Mouse (Mus musculus): ENCODE measurements around the gene Apba1. TPM values are rescaled to one million over a fixed set of nuclear protein-coding genes. Genes with fewer than 3 reads are reported as not detected.

Gene Apba1
- polyA plus RNA-seq, 1 experiment from 2014 or later = 6.0 TPM

GRCm38 (mm10) chr19:23892633-23893032 lies 133.9 kb downstream of the Apba1 start:
- Histone ChIP-seq H3K27ac (no peak overlapping the region), H3K27me3 (peaks cover 44% of the 10 kb centered on the region), H3K9me3 (replicated peaks) (no peaks in the 10 kb centered on the region), H3K4me3 (peak overlapping the region; percentile 40), H3K9ac (peak overlapping the region; percentile 43), H3K4me2 (replicated peaks) (peak overlapping the region; percentile 60), H3K4me1 (peaks cover 14% of the 10 kb centered on the region), H3K36me3 (no peaks in the 10 kb centered on the region)
- peak; percentile 9; the same call in 1 of the 2 replicates for ATAC-seq (ENCODE audit: low FRiP score)
- WGBS = 24% methylated on average over 37 of the region's 37 CpGs

GRCm38 (mm10) chr19:23893093-23893889 lies 134.6 kb downstream of the Apba1 start:
- Histone ChIP-seq H3K36me3 (no peaks in the 10 kb centered on the region), H3K4me1 (peaks cover 15% of the 10 kb centered on the region), H3K9ac (peak overlapping the region; percentile 43), H3K9me3 (replicated peaks) (no peaks in the 10 kb centered on the region), H3K27me3 (peaks cover 44% of the 10 kb centered on the region), H3K4me3 (peak overlapping the region; percentile 40), H3K27ac (no peak overlapping the region), H3K4me2 (replicated peaks) (peak overlapping the region; percentile 60)
- ATAC-seq (ENCODE audit: low FRiP score) = peak; percentile 77
- WGBS = 15% methylated on average over 110 of the region's 110 CpGs

- Histone ChIP-seq H3K4me3 (peak overlapping the region; percentile 40; the same call in 1 of the 2 replicates), H3K4me1 (peaks cover 21% of the 10 kb centered on the region), H3K27me3 (peaks cover 44% of the 10 kb centered on the region), H3K9ac (no peak overlapping the region), H3K36me3 (no peaks in the 10 kb centered on the region), H3K4me2 (replicated peaks) (no peak overlapping the region), H3K9me3 (replicated peaks) (no peaks in the 10 kb centered on the region), H3K27ac (no peak overlapping the region)
- 72% methylated on average over 9 of the region's 9 CpGs for WGBS
- ATAC-seq (ENCODE audit: low FRiP score) = no peak
These were observed 135.3 kb downstream of the Apba1 start for GRCm38 (mm10) chr19:23893946-23894345.

- no peak overlapping the region for H3K9ac ChIP-seq
- H3K4me1 ChIP-seq = peaks cover 21% of the 10 kb centered on the region
- no peak for ATAC-seq (ENCODE audit: low FRiP score)
- 53% methylated on average over 3 of the region's 3 CpGs for WGBS
- no peaks in the 10 kb centered on the region for H3K36me3 ChIP-seq
- H3K9me3 ChIP-seq (replicated peaks) = no peaks in the 10 kb centered on the region
- H3K4me2 ChIP-seq (replicated peaks) = no peak overlapping the region
- no peak overlapping the region for H3K4me3 ChIP-seq
- peaks cover 47% of the 10 kb centered on the region for H3K27me3 ChIP-seq
- H3K27ac ChIP-seq = no peak overlapping the region
These were observed 136.1 kb downstream of the Apba1 start for GRCm38 (mm10) chr19:23894822-23895221.

- no peak overlapping the region for H3K27ac ChIP-seq
- no peak overlapping the region for H3K9ac ChIP-seq
- 65% methylated on average over 8 of the region's 8 CpGs for WGBS
- no peak for ATAC-seq (ENCODE audit: low FRiP score)
- H3K36me3 ChIP-seq = no peaks in the 10 kb centered on the region
- no peak overlapping the region for H3K4me2 ChIP-seq (replicated peaks)
- no peaks in the 10 kb centered on the region for H3K9me3 ChIP-seq (replicated peaks)
- peaks cover 34% of the 10 kb centered on the region for H3K27me3 ChIP-seq
- peaks cover 26% of the 10 kb centered on the region for H3K4me1 ChIP-seq
- no peak overlapping the region for H3K4me3 ChIP-seq
These were observed 138.2 kb downstream of the Apba1 start for GRCm38 (mm10) chr19:23896915-23897314.

GRCm38 (mm10) chr19:23898501-23898900 lies 139.8 kb downstream of the Apba1 start:
- H3K27me3 ChIP-seq = peaks cover 18% of the 10 kb centered on the region
- no peak overlapping the region for H3K9ac ChIP-seq
- 38% methylated on average over 11 of the region's 11 CpGs for WGBS
- no peaks in the 10 kb centered on the region for H3K9me3 ChIP-seq (replicated peaks)
- no peak overlapping the region for H3K4me2 ChIP-seq (replicated peaks)
- H3K4me1 ChIP-seq = peaks cover 17% of the 10 kb centered on the region
- ATAC-seq (ENCODE audit: low FRiP score) = no peak
- H3K36me3 ChIP-seq = no peaks in the 10 kb centered on the region
- no peak overlapping the region for H3K27ac ChIP-seq
- no peak overlapping the region for H3K4me3 ChIP-seq

- Histone ChIP-seq H3K4me3 (no peak overlapping the region), H3K36me3 (no peaks in the 10 kb centered on the region), H3K9me3 (replicated peaks) (no peaks in the 10 kb centered on the region), H3K27ac (no peak overlapping the region), H3K9ac (no peak overlapping the region), H3K27me3 (peaks cover 5% of the 10 kb centered on the region; the same call in 1 of the 2 replicates), H3K4me1 (peaks cover 32% of the 10 kb centered on the region), H3K4me2 (replicated peaks) (no peak overlapping the region)
- 68% methylated on average over 3 of the region's 3 CpGs for whole genome bisulfite sequencing
- ATAC-seq (ENCODE audit: low FRiP score) = no peak
These were observed 142.5 kb downstream of the Apba1 start for GRCm38 (mm10) chr19:23901177-23901576.

GRCm38 (mm10) chr19:23901768-23902167 lies 143.1 kb downstream of the Apba1 start:
- WGBS = 96% methylated on average over 4 of the region's 4 CpGs
- Histone ChIP-seq H3K4me2 (replicated peaks) (no peak overlapping the region), H3K27ac (no peak overlapping the region), H3K9ac (no peak overlapping the region), H3K9me3 (replicated peaks) (no peaks in the 10 kb centered on the region), H3K27me3 (peaks cover 5% of the 10 kb centered on the region; the same call in 1 of the 2 replicates), H3K4me3 (no peak overlapping the region), H3K36me3 (no peaks in the 10 kb centered on the region), H3K4me1 (peaks cover 31% of the 10 kb centered on the region)
- ATAC-seq (ENCODE audit: low FRiP score) = no peak

- Histone ChIP-seq H3K9ac (no peak overlapping the region), H3K27me3 (peaks cover 5% of the 10 kb centered on the region; the same call in 1 of the 2 replicates), H3K27ac (no peak overlapping the region), H3K4me3 (no peak overlapping the region), H3K4me1 (peaks cover 28% of the 10 kb centered on the region), H3K4me2 (replicated peaks) (no peak overlapping the region), H3K9me3 (replicated peaks) (no peaks in the 10 kb centered on the region), H3K36me3 (no peaks in the 10 kb centered on the region)
- no peak for ATAC-seq (ENCODE audit: low FRiP score)
- 95% methylated on average over 7 of the region's 7 CpGs for WGBS
These were observed 144.4 kb downstream of the Apba1 start for GRCm38 (mm10) chr19:23903066-23903465.

- Histone ChIP-seq H3K4me1 (peaks cover 21% of the 10 kb centered on the region), H3K9me3 (replicated peaks) (no peaks in the 10 kb centered on the region), H3K27me3 (peaks cover 2% of the 10 kb centered on the region; the same call in 1 of the 2 replicates), H3K27ac (0 out of 2 replicates have a peak overlapping the region, but pooled peaks have one; percentile 30), H3K4me3 (no peak overlapping the region), H3K9ac (no peak overlapping the region), H3K36me3 (no peaks in the 10 kb centered on the region), H3K4me2 (replicated peaks) (no peak overlapping the region)
- ATAC-seq (ENCODE audit: low FRiP score) = no peak
- 71% methylated on average over 4 of the region's 4 CpGs for WGBS
These were observed 146.2 kb downstream of the Apba1 start for GRCm38 (mm10) chr19:23904922-23905321.

GRCm38 (mm10) chr19:23905772-23906171 lies 147.1 kb downstream of the Apba1 start:
- no peaks in the 10 kb centered on the region for H3K36me3 ChIP-seq
- ATAC-seq (ENCODE audit: low FRiP score) = peak; percentile 50; the same call in 1 of the 2 replicates
- H3K4me2 ChIP-seq (replicated peaks) = no peak overlapping the region
- no peaks in the 10 kb centered on the region for H3K27me3 ChIP-seq
- no peak overlapping the region for H3K4me3 ChIP-seq
- H3K4me1 ChIP-seq = peaks cover 16% of the 10 kb centered on the region
- WGBS = 80% methylated on average over 5 of the region's 5 CpGs
- H3K27ac ChIP-seq = no peak overlapping the region
- H3K9me3 ChIP-seq (replicated peaks) = no peaks in the 10 kb centered on the region
- H3K9ac ChIP-seq = no peak overlapping the region

- Histone ChIP-seq H3K9me3 (replicated peaks) (no peaks in the 10 kb centered on the region), H3K4me1 (0 out of 2 replicates have a peak, but pooled peaks cover 2% of the 10 kb centered on the region), H3K4me3 (no peak overlapping the region), H3K36me3 (no peaks in the 10 kb centered on the region), H3K4me2 (replicated peaks) (no peak overlapping the region), H3K27ac (no peak overlapping the region), H3K27me3 (no peaks in the 10 kb centered on the region), H3K9ac (no peak overlapping the region)
- WGBS = 64% methylated on average over 4 of the region's 4 CpGs
- no peak for ATAC-seq (ENCODE audit: low FRiP score)
These were observed 151.7 kb downstream of the Apba1 start for GRCm38 (mm10) chr19:23910345-23910744.
